Mouse (Mus musculus) spleen, adult 18-20 months (tissue): ENCODE data around the gene Coq2.

Experiments used
- DNase-seq, 2 experiments: peaks; one replicate each; pipeline ENCODE4 v3.0.0; 2022; ENCODE audit warnings: mixed read lengths in 2 of 2

Gene Coq2

DNA sequence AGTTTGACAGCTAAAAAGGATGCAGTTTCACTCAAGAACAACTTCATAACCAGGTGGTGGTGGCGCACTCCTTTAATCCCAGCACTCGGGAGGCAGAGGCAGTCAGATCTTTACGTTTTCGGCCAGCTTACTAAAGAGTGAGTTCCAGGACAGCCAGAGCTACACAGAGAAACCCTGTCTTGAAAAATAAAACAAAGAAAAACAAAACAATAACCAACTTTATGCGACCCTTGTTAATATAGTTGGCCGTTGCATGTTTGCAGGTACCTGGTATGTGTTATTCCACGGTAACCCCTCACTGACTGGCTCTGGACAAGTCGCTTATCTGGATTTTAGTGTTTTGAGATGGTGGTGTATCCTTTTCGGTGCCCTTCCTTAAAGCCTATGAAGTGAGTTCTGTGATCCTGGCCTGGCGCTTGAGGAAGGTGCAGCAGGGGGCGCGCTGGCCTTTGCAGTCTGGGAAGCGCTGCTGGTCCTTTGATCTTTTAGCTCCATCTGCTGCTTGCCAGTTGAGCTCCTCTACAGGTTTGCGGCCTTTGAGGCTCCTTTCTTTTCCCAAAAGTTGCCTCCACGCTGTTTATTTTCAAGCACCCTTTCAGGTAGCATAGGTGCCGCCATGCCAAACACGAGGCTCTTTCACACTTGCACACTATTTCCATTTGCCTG lies at the start of gene Coq2:
Gene Coq2, minus strand, starts transcription at position 430 of the 666 bp plus-strand sequence.
- peak; percentile 68 to 86 for DNase-seq

- peak; percentile 42 to 67 for DNase-seq
Observed at GRCm38 (mm10) chr5:100719235-100720088, 44.5 kb upstream of the Coq2 start, which contains the start of gene Hpse. TSS of gene Hpse (minus strand) at chr5:100719716.

- no peak for DNase-seq
Observed at GRCm38 (mm10) chr5:100716762-100717161, 41.8 kb upstream of the Coq2 start.

- DNase-seq = no peak
Observed at GRCm38 (mm10) chr5:100711219-100711618, 36.3 kb upstream of the Coq2 start.

GRCm38 (mm10) chr5:100710012-100710411 lies 35.1 kb upstream of the Coq2 start:
- no peak for DNase-seq

DNA sequence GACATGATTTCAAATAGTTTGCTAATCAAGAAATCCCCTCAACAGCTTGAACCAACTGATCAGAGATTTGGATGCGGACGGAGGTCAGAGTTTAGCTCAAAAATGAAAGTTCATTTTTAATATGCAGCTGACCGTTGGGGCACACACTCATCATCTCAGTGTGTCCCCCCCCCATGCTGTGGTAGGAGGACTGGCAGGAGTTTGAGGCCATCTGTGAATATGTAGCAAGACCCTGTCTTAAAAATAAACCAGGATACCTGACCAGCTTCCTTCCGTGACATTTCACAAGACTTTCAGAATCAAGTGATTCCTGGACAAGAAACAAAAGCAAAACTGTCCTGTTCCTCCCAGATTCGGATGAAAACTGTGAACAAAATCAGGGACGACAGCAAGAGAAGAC lies 34.1 kb upstream of the Coq2 start:
- no peak for DNase-seq

GRCm38 (mm10) chr5:100706675-100707074 lies 31.7 kb upstream of the Coq2 start:
- no peak for DNase-seq

GRCm38 (mm10) chr5:100704272-100704671 lies 29.3 kb upstream of the Coq2 start:
- DNase-seq = no peak

DNA sequence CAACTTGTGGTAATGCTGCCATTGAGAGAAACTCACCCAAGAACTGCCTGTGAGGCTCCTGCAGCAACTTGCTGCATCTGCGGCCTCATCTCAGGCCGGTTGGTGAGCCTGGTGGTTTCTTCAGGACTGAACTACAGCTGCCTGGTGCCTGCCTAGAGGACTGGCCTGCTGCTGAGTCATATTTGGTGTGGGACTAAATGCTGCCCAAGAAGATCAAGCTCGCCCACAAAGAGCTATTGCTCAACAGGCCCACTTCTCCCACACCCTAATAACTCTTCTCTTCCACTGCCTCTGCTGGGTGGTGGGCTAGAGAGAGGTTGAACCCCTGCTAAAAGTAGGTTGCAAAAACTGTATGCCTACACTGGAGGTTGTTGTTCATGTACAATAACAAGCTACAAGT lies 27.4 kb upstream of the Coq2 start:
- no peak for DNase-seq

DNA sequence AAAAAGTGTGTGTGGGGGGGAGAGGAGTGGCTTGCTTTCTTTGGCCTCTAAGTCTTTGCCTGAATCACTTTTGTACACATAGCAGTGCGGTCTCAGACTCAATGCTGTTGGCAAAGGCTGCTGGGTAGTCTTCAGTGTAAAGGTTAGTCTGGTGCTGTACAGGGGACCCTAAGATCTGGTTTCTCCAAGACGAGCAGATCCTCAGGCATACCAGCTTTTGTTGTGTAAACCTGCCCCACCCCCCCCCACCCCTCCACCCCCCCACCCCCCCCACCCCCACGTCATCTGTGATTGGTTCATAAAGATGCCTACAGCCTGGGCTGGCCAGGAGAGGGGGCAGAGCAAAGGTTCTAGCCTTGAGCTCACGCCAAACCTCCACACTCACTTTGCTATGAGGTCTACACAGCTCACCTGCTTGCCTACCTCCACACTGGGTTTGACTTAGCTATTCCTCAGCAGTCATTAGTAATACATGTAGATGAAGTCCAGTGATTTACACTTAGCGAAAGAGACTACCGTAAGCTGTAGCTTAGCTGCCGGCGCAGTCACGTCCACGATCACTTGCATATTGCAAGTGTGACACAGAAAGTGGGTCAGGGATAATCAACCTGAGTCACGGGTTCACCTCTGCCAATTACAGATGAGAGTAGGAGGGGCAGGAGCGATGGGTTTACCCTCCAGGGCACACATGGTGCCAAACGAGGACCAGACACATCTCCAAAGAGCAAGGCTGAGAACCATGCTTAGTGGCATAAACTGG lies 26.1 kb upstream of the Coq2 start:
- DNase-seq = no peak

GRCm38 (mm10) chr5:100697886-100698285 lies 22.9 kb upstream of the Coq2 start:
- DNase-seq = no peak

- DNase-seq = no peak
Observed at GRCm38 (mm10) chr5:100697398-100697797, 22.5 kb upstream of the Coq2 start.

DNA sequence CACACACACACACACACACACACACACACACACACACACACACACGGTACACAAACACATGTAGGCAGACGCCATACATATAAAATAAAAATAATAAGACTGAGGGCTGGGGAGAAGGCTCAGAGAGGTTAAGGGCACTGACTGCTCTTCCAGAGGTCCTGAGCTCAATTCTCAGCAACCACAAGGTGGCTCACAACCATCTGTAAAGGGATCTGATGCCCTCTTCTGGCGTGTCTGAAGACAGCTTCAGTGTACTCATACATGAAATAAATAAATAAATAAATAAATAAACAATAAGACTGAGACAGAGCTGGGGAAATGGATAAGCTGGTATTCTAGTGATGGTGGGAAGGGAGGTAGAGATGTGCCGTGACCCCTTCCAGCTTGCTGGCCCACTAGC lies 10.7 kb upstream of the Coq2 start:
- DNase-seq = no peak

GRCm38 (mm10) chr5:100680542-100680933 lies 5.6 kb upstream of the Coq2 start:
- DNase-seq = no peak

DNA sequence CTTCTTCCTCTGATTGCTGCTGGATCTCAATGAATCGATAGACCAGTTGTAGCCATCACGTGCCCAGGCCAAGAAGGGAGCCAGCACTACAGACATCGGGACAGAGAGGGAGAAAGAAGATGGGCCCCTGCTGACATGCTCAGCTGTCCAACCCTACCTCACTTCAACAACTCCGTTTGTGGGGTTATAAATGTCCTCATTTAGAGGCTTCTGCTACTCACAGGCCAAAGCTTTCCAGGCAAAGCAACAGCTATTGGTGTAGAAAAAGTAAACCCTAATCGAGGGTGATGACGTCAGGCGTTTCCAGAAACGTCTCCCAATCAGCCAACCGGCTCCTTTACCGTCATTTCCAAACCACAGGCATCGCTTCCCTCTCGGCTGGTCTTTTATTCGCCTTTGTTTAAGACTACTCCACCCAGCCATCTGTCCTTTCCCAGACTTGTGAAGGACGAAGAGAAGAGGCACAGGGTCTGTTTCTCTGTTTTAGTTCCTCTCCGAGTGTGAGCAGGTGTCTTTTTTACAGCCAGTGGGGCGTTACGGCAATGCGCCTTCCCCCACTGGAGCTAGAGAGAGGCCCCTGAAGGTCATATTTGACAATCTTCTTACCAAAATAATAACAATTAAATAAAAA lies 5.1 kb upstream of the Coq2 start:
- DNase-seq = peak in 1 of 2 experiments; percentile 28

DNA sequence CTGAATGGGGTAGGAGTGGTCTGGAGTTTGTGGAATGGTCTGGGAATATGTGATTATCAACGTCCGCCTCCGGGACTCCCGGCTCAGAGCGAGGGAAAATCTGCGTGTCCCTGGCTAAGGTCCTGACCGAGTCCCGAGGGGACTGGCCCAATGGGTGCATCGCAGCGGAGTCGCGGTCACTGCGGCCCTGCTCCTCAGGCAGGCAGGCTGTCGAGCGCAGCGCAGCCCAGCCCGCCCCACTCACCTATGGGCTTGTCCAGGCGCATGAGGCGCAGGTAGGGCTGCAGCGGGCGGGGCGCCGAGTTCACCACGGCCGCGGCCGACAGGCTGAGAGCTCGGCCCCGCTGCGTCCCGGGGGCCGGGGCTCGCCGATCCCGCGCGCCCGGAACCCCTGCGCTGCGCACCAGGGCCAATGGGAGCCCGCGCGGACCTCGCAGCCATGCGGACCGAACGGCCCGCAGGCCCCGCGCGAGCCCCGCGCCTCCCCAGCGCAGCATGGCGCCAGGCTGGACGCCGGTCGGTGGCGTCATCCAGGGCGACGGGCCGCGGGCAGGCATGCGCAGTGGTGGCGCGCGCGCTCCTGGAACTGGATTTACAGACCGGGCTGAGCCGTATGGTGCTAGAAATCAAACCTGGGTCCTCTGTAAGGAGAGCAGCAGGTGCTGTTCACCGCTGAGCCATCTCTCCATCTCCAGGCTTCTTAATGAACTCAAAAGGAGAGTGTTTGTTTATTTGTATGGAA lies 1.0 kb downstream of the Coq2 start:
- DNase-seq = peak; percentile 74 to 86

DNA sequence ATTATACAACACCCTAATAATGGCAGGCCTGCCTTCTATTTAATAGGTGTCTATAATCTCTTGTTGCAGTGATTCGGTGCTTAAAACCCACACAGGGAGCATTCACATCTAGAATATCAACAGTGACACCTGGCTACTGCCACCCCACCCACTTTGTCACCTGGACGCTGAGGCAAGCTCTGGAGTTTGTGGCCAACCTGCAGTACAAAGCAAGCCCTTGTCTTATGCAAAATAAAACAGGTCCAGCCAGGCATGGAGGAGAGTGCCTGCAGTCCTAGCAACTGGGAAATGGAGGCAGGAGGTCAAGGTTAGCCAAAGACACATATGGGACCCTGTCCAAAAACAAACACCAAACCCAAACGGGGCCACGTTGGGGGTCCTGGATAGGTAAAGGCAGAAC lies 2.5 kb downstream of the Coq2 start:
- no peak for DNase-seq

DNA sequence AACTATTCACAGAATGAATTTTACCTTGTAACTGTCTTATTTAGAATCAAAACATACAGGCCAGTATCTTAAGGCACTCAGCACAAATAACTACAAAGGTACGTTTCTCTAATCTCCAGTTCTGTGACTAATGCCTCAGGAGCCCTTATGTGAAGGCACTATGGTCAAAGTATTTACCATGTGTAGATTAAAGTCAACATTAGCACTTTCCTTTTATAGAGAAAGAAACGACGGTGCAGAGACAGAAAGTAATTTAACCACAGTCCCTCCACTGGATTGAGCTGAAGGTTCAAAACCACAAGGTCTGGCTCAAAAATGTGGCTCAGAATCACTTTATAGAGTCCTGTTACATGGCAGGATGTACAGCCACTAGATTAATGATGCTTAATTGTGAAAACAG lies 3.0 kb downstream of the Coq2 start:
- no peak for DNase-seq

DNA sequence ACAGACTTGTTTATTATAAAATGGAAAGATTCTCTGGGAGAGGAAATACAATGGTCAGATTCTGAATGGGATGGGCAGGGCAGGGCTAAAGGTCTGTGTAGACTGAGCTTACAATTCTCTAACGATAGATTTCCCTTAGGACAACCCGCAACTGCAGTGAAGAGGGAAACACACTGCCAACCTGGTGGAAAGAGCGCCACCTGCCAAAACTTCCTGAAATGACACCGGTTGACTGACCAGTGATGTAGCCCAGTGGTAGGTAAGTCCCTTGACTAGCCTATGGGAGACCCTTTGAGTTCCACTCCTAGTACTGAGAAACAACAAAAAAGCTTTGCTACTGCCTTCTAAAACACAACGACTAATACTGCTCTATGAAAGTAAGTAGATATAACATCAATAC lies 3.5 kb downstream of the Coq2 start:
- DNase-seq = peak; percentile 30 to 62

- no peak for DNase-seq
Observed at GRCm38 (mm10) chr5:100666965-100667364, 8.0 kb downstream of the Coq2 start.

DNA sequence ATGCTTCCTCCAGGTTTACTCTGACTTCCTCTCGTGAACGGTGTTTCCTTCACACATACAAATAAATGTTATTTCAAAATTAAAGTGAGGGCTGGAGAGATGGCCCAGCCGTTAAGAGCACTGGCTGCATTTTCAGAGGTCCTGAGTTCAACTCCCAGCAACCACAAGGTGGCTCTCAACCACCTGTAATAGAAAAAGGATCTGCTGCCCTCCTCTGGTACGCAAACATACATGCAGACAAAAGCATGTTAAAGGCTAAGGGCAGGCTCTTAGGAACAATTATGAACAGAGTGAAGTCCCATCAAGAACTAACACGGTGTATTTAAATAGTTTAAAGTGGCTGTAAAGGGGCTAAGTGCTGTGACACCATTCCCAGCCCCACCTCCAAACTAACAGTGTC lies 11.1 kb downstream of the Coq2 start:
- peak in 1 of 2 experiments; percentile 57 for DNase-seq

DNA sequence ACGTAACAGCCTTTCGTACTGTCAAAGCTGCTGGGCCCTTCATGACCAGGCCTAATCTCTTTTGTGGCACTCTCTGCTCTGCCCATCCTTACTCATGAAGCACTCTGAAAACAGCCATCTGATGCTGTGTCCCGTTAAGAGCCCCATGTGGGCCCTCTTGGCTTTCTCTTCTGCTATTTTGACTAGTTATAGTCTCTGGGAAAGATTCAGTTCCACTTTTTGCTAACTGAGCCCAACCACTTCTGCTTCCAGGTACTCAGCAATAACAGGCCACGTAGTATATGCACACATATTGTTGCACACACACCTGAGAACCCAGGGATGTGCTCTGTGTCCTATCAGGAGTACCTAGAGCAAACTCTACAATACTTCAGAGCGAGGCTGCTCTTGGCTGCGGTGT lies 11.9 kb downstream of the Coq2 start:
- peak in 1 of 2 experiments; percentile 44 for DNase-seq
